Mouse (Mus musculus): ENCODE measurements at regions not wholly inside any gene's neighbourhood (a gene's known extent, or its start where the extent isn't known, plus 50 kb on each side); places are given as distances from the start of the nearest gene placed in this dataset.
A peak's percentile ranks its signal among the peaks of the same experiment; 100 is the strongest.

- H3K27ac ChIP-seq (replicated peaks), result no peak overlapping the region
- H3K4me2 ChIP-seq (replicated peaks), result no peak overlapping the region
- no peaks in the 10 kb centered on the region for H3K36me3 ChIP-seq
- peak; percentile 49; the same call in 1 of the 2 replicates for ATAC-seq (ENCODE audit: low FRiP score, low read depth)
- no peaks in the 10 kb centered on the region for H3K9me3 ChIP-seq
- no peak overlapping the region for H3K9ac ChIP-seq (replicated peaks)
- H3K4me3 ChIP-seq, result no peak overlapping the region
- no peaks in the 10 kb centered on the region for H3K4me1 ChIP-seq
- no peaks in the 10 kb centered on the region for H3K27me3 ChIP-seq
- 59% methylated on average over 3 of the region's 3 CpGs for WGBS
These were observed 159.9 kb upstream of the Gdnf start for GRCm38 (mm10) chr15:7650705-7651104.

- H3K4me1 ChIP-seq, result no peaks in the 10 kb centered on the region
- WGBS, result 77% methylated on average over 2 of the region's 2 CpGs
- no peaks in the 10 kb centered on the region for H3K27me3 ChIP-seq
- H3K4me3 ChIP-seq, result no peak overlapping the region
- H3K9me3 ChIP-seq, result no peaks in the 10 kb centered on the region
- H3K36me3 ChIP-seq, result no peaks in the 10 kb centered on the region
- H3K27ac ChIP-seq (replicated peaks), result no peak overlapping the region
- H3K9ac ChIP-seq (replicated peaks), result no peak overlapping the region
- ATAC-seq (ENCODE audit: low FRiP score, low read depth), result no peak
- no peak overlapping the region for H3K4me2 ChIP-seq (replicated peaks)
These were observed 146.8 kb upstream of the Gdnf start for GRCm38 (mm10) chr15:7663888-7664287.

GRCm38 (mm10) chr15:7669631-7670030 is 141.0 kb upstream of the Gdnf start:
- ATAC-seq (ENCODE audit: low FRiP score, low read depth), result no peak
- no peak overlapping the region for H3K4me3 ChIP-seq
- H3K27me3 ChIP-seq, result no peaks in the 10 kb centered on the region
- H3K4me2 ChIP-seq (replicated peaks), result no peak overlapping the region
- no peak overlapping the region for H3K9ac ChIP-seq (replicated peaks)
- H3K36me3 ChIP-seq, result no peaks in the 10 kb centered on the region
- no peaks in the 10 kb centered on the region for H3K4me1 ChIP-seq
- 92% methylated on average over 8 of the region's 8 CpGs for WGBS
- no peaks in the 10 kb centered on the region for H3K9me3 ChIP-seq
- H3K27ac ChIP-seq (replicated peaks), result no peak overlapping the region

GRCm38 (mm10) chr15:7676970-7677369 is 133.7 kb upstream of the Gdnf start:
- Histone ChIP-seq H3K9me3 (no peaks in the 10 kb centered on the region), H3K36me3 (no peaks in the 10 kb centered on the region), H3K4me2 (replicated peaks) (no peak overlapping the region), H3K27me3 (no peaks in the 10 kb centered on the region), H3K4me1 (no peaks in the 10 kb centered on the region), H3K27ac (replicated peaks) (no peak overlapping the region), H3K4me3 (no peak overlapping the region), H3K9ac (replicated peaks) (no peak overlapping the region)
- no peak for ATAC-seq (ENCODE audit: low FRiP score, low read depth)
- 68% methylated on average over 1 of the region's 1 CpGs for WGBS

GRCm38 (mm10) chr15:7678711-7679110 is 131.9 kb upstream of the Gdnf start:
- no peak for ATAC-seq (ENCODE audit: low FRiP score, low read depth)
- Histone ChIP-seq H3K27ac (replicated peaks) (no peak overlapping the region), H3K36me3 (no peaks in the 10 kb centered on the region), H3K27me3 (no peaks in the 10 kb centered on the region), H3K9me3 (no peaks in the 10 kb centered on the region), H3K4me2 (replicated peaks) (no peak overlapping the region), H3K4me3 (no peak overlapping the region), H3K4me1 (no peaks in the 10 kb centered on the region), H3K9ac (replicated peaks) (no peak overlapping the region)
- WGBS, result 92% methylated on average over 8 of the region's 8 CpGs

GRCm38 (mm10) chr15:7681011-7681410 is 129.6 kb upstream of the Gdnf start:
- no peak overlapping the region for H3K27ac ChIP-seq (replicated peaks)
- no peaks in the 10 kb centered on the region for H3K36me3 ChIP-seq
- no peak overlapping the region for H3K9ac ChIP-seq (replicated peaks)
- H3K9me3 ChIP-seq, result no peaks in the 10 kb centered on the region
- 87% methylated on average over 4 of the region's 4 CpGs for WGBS
- H3K4me3 ChIP-seq, result no peak overlapping the region
- ATAC-seq (ENCODE audit: low FRiP score, low read depth), result no peak
- H3K4me2 ChIP-seq (replicated peaks), result no peak overlapping the region
- no peaks in the 10 kb centered on the region for H3K4me1 ChIP-seq
- H3K27me3 ChIP-seq, result no peaks in the 10 kb centered on the region

GRCm38 (mm10) chr15:7683235-7683974 is 127.2 kb upstream of the Gdnf start:
- no peak for ATAC-seq (ENCODE audit: low FRiP score, low read depth)
- H3K4me3 ChIP-seq, result no peak overlapping the region
- H3K27me3 ChIP-seq, result no peaks in the 10 kb centered on the region
- H3K9me3 ChIP-seq, result no peaks in the 10 kb centered on the region
- no peaks in the 10 kb centered on the region for H3K4me1 ChIP-seq
- no peak overlapping the region for H3K9ac ChIP-seq (replicated peaks)
- H3K27ac ChIP-seq (replicated peaks), result no peak overlapping the region
- 76% methylated on average over 8 of the region's 8 CpGs for WGBS
- H3K36me3 ChIP-seq, result no peaks in the 10 kb centered on the region
- no peak overlapping the region for H3K4me2 ChIP-seq (replicated peaks)

- WGBS, result 70% methylated on average over 1 of the region's 1 CpGs
- Histone ChIP-seq H3K4me2 (replicated peaks) (no peak overlapping the region), H3K9me3 (no peaks in the 10 kb centered on the region), H3K27ac (replicated peaks) (no peak overlapping the region), H3K9ac (replicated peaks) (no peak overlapping the region), H3K4me3 (no peak overlapping the region), H3K36me3 (no peaks in the 10 kb centered on the region), H3K27me3 (no peaks in the 10 kb centered on the region), H3K4me1 (no peaks in the 10 kb centered on the region)
- ATAC-seq (ENCODE audit: low FRiP score, low read depth), result no peak
These were observed 119.4 kb upstream of the Gdnf start for GRCm38 (mm10) chr15:7691251-7691650.

- H3K4me2 ChIP-seq (replicated peaks), result no peak overlapping the region
- H3K36me3 ChIP-seq, result no peaks in the 10 kb centered on the region
- no peak for ATAC-seq (ENCODE audit: low FRiP score, low read depth)
- H3K9me3 ChIP-seq, result no peaks in the 10 kb centered on the region
- H3K4me1 ChIP-seq, result no peaks in the 10 kb centered on the region
- H3K9ac ChIP-seq (replicated peaks), result no peak overlapping the region
- no peaks in the 10 kb centered on the region for H3K27me3 ChIP-seq
- no peak overlapping the region for H3K27ac ChIP-seq (replicated peaks)
- 92% methylated on average over 3 of the region's 3 CpGs for WGBS
- no peak overlapping the region for H3K4me3 ChIP-seq
These were observed 118.5 kb upstream of the Gdnf start for GRCm38 (mm10) chr15:7692096-7692495.

- H3K4me2 ChIP-seq (replicated peaks), result no peak overlapping the region
- no peaks in the 10 kb centered on the region for H3K27me3 ChIP-seq
- H3K9me3 ChIP-seq, result no peaks in the 10 kb centered on the region
- no peak overlapping the region for H3K9ac ChIP-seq (replicated peaks)
- no peaks in the 10 kb centered on the region for H3K36me3 ChIP-seq
- no peak overlapping the region for H3K27ac ChIP-seq (replicated peaks)
- no peak overlapping the region for H3K4me3 ChIP-seq
- 95% methylated on average over 5 of the region's 5 CpGs for WGBS
- ATAC-seq (ENCODE audit: low FRiP score, low read depth), result no peak
- no peaks in the 10 kb centered on the region for H3K4me1 ChIP-seq
These were observed 116.6 kb upstream of the Gdnf start for GRCm38 (mm10) chr15:7694037-7694436.

- no peaks in the 10 kb centered on the region for H3K27me3 ChIP-seq
- ATAC-seq (ENCODE audit: low FRiP score, low read depth), result no peak
- no peak overlapping the region for H3K27ac ChIP-seq (replicated peaks)
- H3K9ac ChIP-seq (replicated peaks), result no peak overlapping the region
- WGBS, result 51% methylated on average over 3 of the region's 3 CpGs
- H3K4me2 ChIP-seq (replicated peaks), result no peak overlapping the region
- H3K9me3 ChIP-seq, result no peaks in the 10 kb centered on the region
- no peak overlapping the region for H3K4me3 ChIP-seq
- no peaks in the 10 kb centered on the region for H3K36me3 ChIP-seq
- H3K4me1 ChIP-seq, result no peaks in the 10 kb centered on the region
These were observed 112.9 kb upstream of the Gdnf start for GRCm38 (mm10) chr15:7697724-7698123.

- H3K4me1 ChIP-seq, result no peaks in the 10 kb centered on the region
- no peak overlapping the region for H3K4me3 ChIP-seq
- no peak overlapping the region for H3K9ac ChIP-seq (replicated peaks)
- H3K27ac ChIP-seq (replicated peaks), result no peak overlapping the region
- H3K4me2 ChIP-seq (replicated peaks), result no peak overlapping the region
- no peak for ATAC-seq (ENCODE audit: low FRiP score, low read depth)
- H3K9me3 ChIP-seq, result no peaks in the 10 kb centered on the region
- no peaks in the 10 kb centered on the region for H3K36me3 ChIP-seq
- no peaks in the 10 kb centered on the region for H3K27me3 ChIP-seq
- 94% methylated on average over 5 of the region's 5 CpGs for WGBS
These were observed 101.8 kb upstream of the Gdnf start for GRCm38 (mm10) chr15:7708836-7709235.

- Histone ChIP-seq H3K27me3 (no peaks in the 10 kb centered on the region), H3K9me3 (no peaks in the 10 kb centered on the region), H3K9ac (replicated peaks) (no peak overlapping the region), H3K4me1 (no peaks in the 10 kb centered on the region), H3K4me3 (no peak overlapping the region), H3K27ac (replicated peaks) (no peak overlapping the region), H3K4me2 (replicated peaks) (no peak overlapping the region), H3K36me3 (no peaks in the 10 kb centered on the region)
- no peak for ATAC-seq (ENCODE audit: low FRiP score, low read depth)
- WGBS, result 76% methylated on average over 1 of the region's 1 CpGs
These were observed 96.0 kb upstream of the Gdnf start for GRCm38 (mm10) chr15:7714641-7715040.
